Mouse (Mus musculus) MEL (cell line): ENCODE measurements at regions not wholly inside any gene's neighbourhood (a gene's known extent, or its start where the extent isn't known, plus 50 kb on each side); places are given as distances from the start of the nearest gene placed in this dataset.

Experiments used
- DNase-seq: peaks from one replicate; pipeline ENCODE4 v3.0.0; 2011; ENCODE audit warnings: low read depth, low spot score
- H3K27ac ChIP-seq: 2 replicates; pipeline ENCODE4 v1.5.1; 2012; ENCODE audit warnings: low read depth, mild to moderate bottlenecking, control low read depth, low read length, moderate library complexity; ENCODE audit not compliant: control insufficient read depth
- H3K27me3 ChIP-seq, 2 experiments: fragments of 150-350 bp in 1 of 2; sonication (generic) in 1 of 2; 2 replicates each; pipeline ENCODE4 v1.6.1; 2012; ENCODE audit warnings: low read length in 2 of 2, mild to moderate bottlenecking in 2 of 2, improper control_type of control experiment in 1 of 2, moderate library complexity in 1 of 2; ENCODE audit not compliant: insufficient read depth in 2 of 2, control insufficient read depth in 1 of 2
- H3K36me3 ChIP-seq, 2 experiments: 2 replicates each; pipeline ENCODE4 v1.6.1; 2012 to 2014; ENCODE audit warnings: low read length in 2 of 2, improper control_type of control experiment in 1 of 2, inconsistent platforms in 1 of 2, mild to moderate bottlenecking in 1 of 2; ENCODE audit not compliant: insufficient read depth in 2 of 2, control insufficient read depth in 1 of 2
- H3K4me1 ChIP-seq, 2 experiments: fragments of 150-350 bp in 1 of 2; sonication (generic) in 1 of 2; 2 replicates each; pipeline ENCODE4 v1.6.1; 2012; ENCODE audit warnings: low read length in 2 of 2, improper control_type of control experiment in 1 of 2, mild to moderate bottlenecking in 1 of 2; ENCODE audit not compliant: insufficient read depth in 2 of 2, control insufficient read depth in 1 of 2
- H3K4me3 ChIP-seq, 2 experiments: fragments of 150-350 bp in 1 of 2; sonication (generic) in 1 of 2; 2 replicates each; pipeline ENCODE4 v1.5.1; 2012; ENCODE audit warnings: low read depth in 2 of 2, low read length in 2 of 2, mild to moderate bottlenecking in 2 of 2, moderate library complexity in 2 of 2, control low read depth in 1 of 2, improper control_type of control experiment in 1 of 2; ENCODE audit not compliant: control insufficient read depth in 1 of 2, insufficient read depth in 1 of 2
- H3K79me2 ChIP-seq: 2 replicates; pipeline ENCODE4 v1.6.1; 2012; ENCODE audit warnings: mild to moderate bottlenecking, low read length, moderate library complexity; ENCODE audit not compliant: control insufficient read depth, poor library complexity, insufficient read depth
- H3K9ac ChIP-seq: 2 replicates; pipeline ENCODE4 v1.6.1; 2012; ENCODE audit warnings: low read depth, mild to moderate bottlenecking, control low read depth, low read length, moderate library complexity; ENCODE audit not compliant: control insufficient read depth, poor library complexity, severe bottlenecking
- H3K9me3 ChIP-seq: fragments of 150-350 bp; sonication (generic); replicated peaks from 2 replicates; pipeline ENCODE4 v1.6.1; 2012; ENCODE audit warnings: mild to moderate bottlenecking, low read length, improper control_type of control experiment, moderate library complexity; ENCODE audit not compliant: insufficient read depth
- BHLHE40 ChIP-seq: IDR thresholded peaks from 2 replicates; pipeline ENCODE4 v1.6.1; 2012; ENCODE audit warnings: low read depth, mild to moderate bottlenecking, inconsistent platforms, low read length, improper control_type of control experiment, borderline replicate concordance
- CHD1 ChIP-seq: IDR thresholded peaks from 2 replicates; pipeline ENCODE4 v1.6.1; 2012; ENCODE audit warnings: low read depth, mild to moderate bottlenecking, inconsistent platforms, low read length, improper control_type of control experiment
- CHD2 ChIP-seq: IDR thresholded peaks from 2 replicates; pipeline ENCODE4 v1.6.1; 2011; ENCODE audit warnings: low read length, improper control_type of control experiment
- ELF1 ChIP-seq: IDR thresholded peaks from 2 replicates; pipeline ENCODE4 v1.6.1; 2014; ENCODE audit warnings: low read depth, mild to moderate bottlenecking, inconsistent platforms, low read length, improper control_type of control experiment, moderate library complexity
- EP300 ChIP-seq, 2 experiments: IDR thresholded peaks; 2 replicates each; pipeline ENCODE4 v1.6.1; 2011; ENCODE audit warnings: improper control_type of control experiment in 2 of 2, low read length in 2 of 2, low read depth in 1 of 2, mild to moderate bottlenecking in 1 of 2
- ETS1 ChIP-seq: IDR thresholded peaks from 2 replicates; pipeline ENCODE4 v1.6.1; 2012; ENCODE audit warnings: low read depth, mild to moderate bottlenecking, inconsistent platforms, low read length, improper control_type of control experiment, moderate library complexity
- HCFC1 ChIP-seq: IDR thresholded peaks from 2 replicates; pipeline ENCODE4 v1.6.1; 2012; ENCODE audit warnings: low read depth, mild to moderate bottlenecking, inconsistent platforms, low read length, improper control_type of control experiment, moderate library complexity
- JUND ChIP-seq: IDR thresholded peaks from 2 replicates; pipeline ENCODE4 v1.6.1; 2011; ENCODE audit warnings: low read depth, mild to moderate bottlenecking, improper control_type of control experiment, low read length
- KAT2A ChIP-seq: conservative IDR thresholded peaks from 2 replicates; pipeline ENCODE4 v1.6.1; 2012; ENCODE audit warnings: low read depth, low read length, improper control_type of control experiment, inconsistent platforms
- MAFK ChIP-seq: IDR thresholded peaks from 2 replicates; pipeline ENCODE4 v1.6.1; 2011; ENCODE audit warnings: low read depth, mild to moderate bottlenecking, low read length, improper control_type of control experiment, borderline replicate concordance
- MXI1 ChIP-seq: IDR thresholded peaks from 2 replicates; pipeline ENCODE4 v1.6.1; 2011; ENCODE audit warnings: mild to moderate bottlenecking, low read depth, low read length, improper control_type of control experiment
- MYB ChIP-seq: IDR thresholded peaks from 2 replicates; pipeline ENCODE4 v1.6.1; 2011; ENCODE audit warnings: mild to moderate bottlenecking, low read depth, low read length, improper control_type of control experiment
- MYC ChIP-seq: IDR thresholded peaks from 2 replicates; pipeline ENCODE4 v1.6.1; 2011; ENCODE audit warnings: low read depth, mild to moderate bottlenecking, low read length, improper control_type of control experiment, moderate library complexity
- POLR2A ChIP-seq, 2 experiments: IDR thresholded peaks; 2 replicates each; pipeline ENCODE4 v1.6.1; 2011 to 2012; ENCODE audit warnings: low read length in 2 of 2, mild to moderate bottlenecking in 2 of 2, control low read depth in 1 of 2, improper control_type of control experiment in 1 of 2, low read depth in 1 of 2, moderate library complexity in 1 of 2; ENCODE audit not compliant: control insufficient read depth in 1 of 2, insufficient read depth in 1 of 2, poor library complexity in 1 of 2
- POLR2AphosphoS5 ChIP-seq: IDR thresholded peaks from 2 replicates; pipeline ENCODE4 v1.6.1; 2012; ENCODE audit warnings: low read depth, borderline replicate concordance, mild to moderate bottlenecking, inconsistent platforms, low read length, moderate library complexity, mixed read lengths
- SMC3 ChIP-seq: IDR thresholded peaks from 2 replicates; pipeline ENCODE4 v1.6.1; 2011; ENCODE audit warnings: low read depth, low read length, improper control_type of control experiment
- TAL1 ChIP-seq: IDR thresholded peaks from 2 replicates; pipeline ENCODE4 v1.6.1; 2012; ENCODE audit warnings: mild to moderate bottlenecking, inconsistent platforms, low read length, moderate library complexity, mixed read lengths
- TCF12 ChIP-seq: IDR thresholded peaks from 2 replicates; pipeline ENCODE4 v1.6.1; 2014; ENCODE audit warnings: low read depth, mild to moderate bottlenecking, inconsistent platforms, low read length, improper control_type of control experiment, moderate library complexity
- USF1 ChIP-seq: IDR thresholded peaks from 2 replicates; pipeline ENCODE4 v1.6.1; 2014; ENCODE audit warnings: low read depth, mild to moderate bottlenecking, inconsistent platforms, low read length, improper control_type of control experiment, moderate library complexity
- USF2 ChIP-seq, 2 experiments: IDR thresholded peaks; 2 replicates each; pipeline ENCODE4 v1.6.1; 2011 to 2012; ENCODE audit warnings: improper control_type of control experiment in 2 of 2, low read length in 2 of 2, borderline replicate concordance in 1 of 2, inconsistent platforms in 1 of 2, low read depth in 1 of 2, mild to moderate bottlenecking in 1 of 2; ENCODE audit not compliant: insufficient read depth in 1 of 2
- ZNF384 ChIP-seq: IDR thresholded peaks from 2 replicates; pipeline ENCODE4 v1.6.1; 2012; ENCODE audit warnings: low read depth, mild to moderate bottlenecking, inconsistent platforms, low read length, improper control_type of control experiment

GRCm38 (mm10) chr1:185062103-185062502 lies 62.7 kb upstream of the Mark1 start:
- no peak for TF ChIP-seq POLR2AphosphoS5
- no peak for TF ChIP-seq USF1
- no peak for TF ChIP-seq TAL1
- H3K4me3 ChIP-seq: no peak overlapping the region
- H3K9ac ChIP-seq: no peak overlapping the region
- H3K79me2 ChIP-seq: no peaks in the 10 kb centered on the region
- no peaks in the 10 kb centered on the region for H3K4me1 ChIP-seq
- no peaks in the 10 kb centered on the region for H3K9me3 ChIP-seq
- no peak overlapping the region for H3K27ac ChIP-seq
- DNase-seq: no peak
- H3K27me3 ChIP-seq: no peaks in the 10 kb centered on the region
- no peaks in the 10 kb centered on the region for H3K36me3 ChIP-seq

- H3K4me1 ChIP-seq: no peaks in the 10 kb centered on the region
- no peak for DNase-seq
- no peaks in the 10 kb centered on the region for H3K9me3 ChIP-seq
- H3K9ac ChIP-seq: no peak overlapping the region
- H3K4me3 ChIP-seq: no peak overlapping the region
- H3K36me3 ChIP-seq: no peaks in the 10 kb centered on the region
- no peak overlapping the region for H3K27ac ChIP-seq
- H3K79me2 ChIP-seq: no peaks in the 10 kb centered on the region
- TF ChIP-seq EP300 (IDR thresholded peaks at IDR 0.05; ENCODE audit: low read depth in 1 of 2, low read length in 2 of 2) (no peak), TCF12 (no peak), ZNF384 (no peak), USF2 (IDR thresholded peaks at IDR 0.05; ENCODE audit: borderline replicate concordance in 1 of 2, insufficient read depth in 1 of 2, low read depth in 1 of 2, low read length in 2 of 2) (no peak), MXI1 (no peak), SMC3 (no peak), HCFC1 (no peak), POLR2A (IDR thresholded peaks at IDR 0.05; ENCODE audit: control insufficient read depth in 1 of 2, insufficient read depth in 1 of 2, low read depth in 1 of 2, low read length in 2 of 2, poor library complexity in 1 of 2) (no peak), MYB (no peak), MAFK (no peak), MYC (no peak), ELF1 (no peak), CHD2 (no peak), CHD1 (no peak), ETS1 (no peak), JUND (no peak), TAL1 (no peak), BHLHE40 (no peak), KAT2A (no peak)
- TF ChIP-seq, all 39 proteins: peak for 0
- no peaks in the 10 kb centered on the region for H3K27me3 ChIP-seq
These were observed 58.1 kb upstream of the Mark1 start for GRCm38 (mm10) chr1:185057443-185057842.
